Mouse (Mus musculus) testis, adult 2 months (tissue): ENCODE data around the gene Gm49601.

Experiments
- CTCF ChIP-seq: fragments of 200-500 bp; IDR thresholded peaks from 2 replicates; pipeline ENCODE4 v1.5.1; 2012; ENCODE audit warnings: low read depth, mild to moderate bottlenecking, inconsistent platforms, low read length, moderate library complexity; ENCODE audit not compliant: control insufficient read depth, insufficient read depth, insufficient replicate concordance
- POLR2A ChIP-seq: fragments of 200-500 bp; IDR thresholded peaks from 2 replicates; pipeline ENCODE4 v1.6.1; 2012; ENCODE audit warnings: low read depth, mild to moderate bottlenecking, inconsistent platforms, low read length, moderate library complexity; ENCODE audit not compliant: control insufficient read depth

DNA sequence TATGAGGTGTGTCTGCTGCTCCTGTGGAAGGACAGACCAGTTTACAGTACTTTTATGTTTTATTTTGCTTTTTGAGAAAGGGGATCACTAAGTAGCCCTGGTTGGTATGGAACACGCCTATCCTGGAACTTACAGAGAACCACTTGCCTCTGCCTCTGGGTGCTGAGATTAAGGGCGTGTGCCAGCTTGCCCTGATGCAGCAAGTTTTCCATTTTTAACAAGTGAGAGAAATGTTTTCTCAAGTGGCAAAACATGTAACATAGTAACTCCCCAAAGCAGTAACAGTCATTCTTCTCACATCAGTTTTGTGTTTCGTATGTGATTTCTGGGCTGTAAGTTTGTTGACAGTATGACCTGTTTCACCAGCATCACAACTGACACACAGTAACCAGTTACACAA lies 46.8 kb upstream of the Gm49601 start:
- TF ChIP-seq POLR2A = no peak
- TF ChIP-seq CTCF = no peak
